Mouse (Mus musculus) myocyte (in vitro differentiated cells): ENCODE data around the gene Syncrip. TPM values are rescaled to one million over a fixed set of nuclear protein-coding genes. Genes with fewer than 3 reads are reported as not detected.

Experiments
- H3K27me3 ChIP-seq: one replicate; pipeline ENCODE4 v1.6.1; 2011; ENCODE audit not compliant: control insufficient read depth, insufficient read depth, insufficient read length
- H3K36me3 ChIP-seq: one replicate; pipeline ENCODE4 v1.6.1; 2011; ENCODE audit not compliant: control insufficient read depth, insufficient read depth
- H3K4me2 ChIP-seq: one replicate; pipeline ENCODE4 v1.6.1; 2011; ENCODE audit warnings: low read depth, control low read depth
- H3K4me3 ChIP-seq: one replicate; pipeline ENCODE4 v1.5.1; 2011; ENCODE audit warnings: mild to moderate bottlenecking, control low read depth, moderate library complexity
- H3K79me2 ChIP-seq: one replicate; pipeline ENCODE4 v1.6.1; 2011; ENCODE audit not compliant: control insufficient read depth, insufficient read depth
- H3ac ChIP-seq: one replicate; pipeline ENCODE4 v1.6.1; 2011; ENCODE audit not compliant: control insufficient read depth, insufficient read length
- CEBPB ChIP-seq: IDR thresholded peaks from 2 replicates; pipeline ENCODE4 v1.6.1; 2011; ENCODE audit warnings: mild to moderate bottlenecking, moderate library complexity; ENCODE audit not compliant: poor library complexity, insufficient read depth, severe bottlenecking
- E2F4 ChIP-seq: IDR thresholded peaks from one replicate; pipeline ENCODE4 v1.6.1; 2011; ENCODE audit warnings: mild to moderate bottlenecking, control low read depth, moderate library complexity; ENCODE audit not compliant: insufficient read depth
- MAX ChIP-seq: IDR thresholded peaks from one replicate; pipeline ENCODE4 v1.6.1; 2011; ENCODE audit warnings: low read depth, mild to moderate bottlenecking, control low read depth
- MYOD1 ChIP-seq, 3 experiments: IDR thresholded peaks; one replicate each; pipeline ENCODE4 v1.6.1; 2011; ENCODE audit warnings: control low read depth in 2 of 3, low read depth in 2 of 3, mild to moderate bottlenecking in 2 of 3, moderate library complexity in 1 of 3; ENCODE audit not compliant: insufficient read length in 2 of 3, control insufficient read depth in 1 of 3
- MYOG ChIP-seq, 3 experiments: IDR thresholded peaks; one replicate each; pipeline ENCODE4 v1.6.1; 2011; ENCODE audit warnings: control low read depth in 2 of 3, low read depth in 2 of 3, mild to moderate bottlenecking in 2 of 3; ENCODE audit not compliant: insufficient read length in 2 of 3, control insufficient read depth in 1 of 3, insufficient read depth in 1 of 3
- POLR2A ChIP-seq: IDR thresholded peaks from one replicate; pipeline ENCODE4 v1.6.1; 2011; ENCODE audit warnings: low read depth, mild to moderate bottlenecking, control low read depth, moderate library complexity; ENCODE audit not compliant: insufficient read length
- POLR2AphosphoS2 ChIP-seq: IDR thresholded peaks from one replicate; pipeline ENCODE4 v1.6.1; 2011; ENCODE audit warnings: low read depth, control low read depth; ENCODE audit not compliant: insufficient read length
- REST ChIP-seq: IDR thresholded peaks from one replicate; pipeline ENCODE4 v1.6.1; 2011; ENCODE audit warnings: mild to moderate bottlenecking, control low read depth, moderate library complexity; ENCODE audit not compliant: insufficient read depth, insufficient read length
- SRF ChIP-seq: IDR thresholded peaks from one replicate; pipeline ENCODE4 v1.6.1; 2011; ENCODE audit warnings: low read depth; ENCODE audit not compliant: control insufficient read depth, insufficient read length
- TCF12 ChIP-seq: IDR thresholded peaks from one replicate; pipeline ENCODE4 v1.6.1; 2011; ENCODE audit warnings: mild to moderate bottlenecking, control low read depth; ENCODE audit not compliant: poor library complexity, insufficient read depth, severe bottlenecking
- TCF3 ChIP-seq: IDR thresholded peaks from one replicate; pipeline ENCODE4 v1.6.1; 2011; ENCODE audit warnings: low read depth, control low read depth; ENCODE audit not compliant: insufficient read length
- USF1 ChIP-seq: IDR thresholded peaks from one replicate; pipeline ENCODE4 v1.6.1; 2011; ENCODE audit warnings: low read depth, mild to moderate bottlenecking, control low read depth, moderate library complexity
- polyA plus RNA-seq: library from polyadenylated mRNA; unstranded; fragments of >200 nt; fragmentation: generic; extraction: Trizol; gene quantifications from one replicate; pipeline ENCODE4 v1.2.1, GENCODE M21; 2012; ENCODE audit warnings: missing spikeins

Gene Syncrip
- polyA plus RNA-seq, 1 experiment, result 41.8 TPM

GRCm38 (mm10) chr9:88439991-88440390 is 42.4 kb downstream of the Syncrip start:
- Histone ChIP-seq H3K4me2 (peak overlapping the region; percentile 78), H3K36me3 (peaks cover under 1% of the 10 kb centered on the region), H3K27me3 (no peaks in the 10 kb centered on the region), H3K79me2 (peaks cover 12% of the 10 kb centered on the region), H3ac (no peak overlapping the region), H3K4me3 (peak overlapping the region; percentile 66)
- TF ChIP-seq MYOD1 (IDR thresholded peaks at IDR 0.05; ENCODE audit: control insufficient read depth in 1 of 3, insufficient read length in 2 of 3, low read depth in 2 of 3) (no peak), TCF3 (no peak), E2F4 (no peak), REST (no peak), SRF (no peak), CEBPB (no peak), POLR2A (no peak), POLR2AphosphoS2 (no peak)

GRCm38 (mm10) chr9:88439238-88439600 is 43.2 kb downstream of the Syncrip start:
- TF ChIP-seq POLR2AphosphoS2, result peak; percentile 58
- no peak for TF ChIP-seq MYOG (IDR thresholded peaks at IDR 0.05; ENCODE audit: control insufficient read depth in 1 of 3, insufficient read depth in 1 of 3, insufficient read length in 2 of 3, low read depth in 2 of 3)
- Histone ChIP-seq H3K4me3 (peak overlapping the region; percentile 66), H3K4me2 (peak overlapping the region; percentile 78), H3K79me2 (peaks cover 12% of the 10 kb centered on the region), H3K27me3 (no peaks in the 10 kb centered on the region), H3ac (peak overlapping the region; percentile 58), H3K36me3 (no peaks in the 10 kb centered on the region)

GRCm38 (mm10) chr9:88438555-88439237 is 43.7 kb downstream of the Syncrip start, which contains the start of gene Snx14:
TSS of gene Snx14 (minus strand) at chr9:88438958.
- Histone ChIP-seq H3K27me3 (no peaks in the 10 kb centered on the region), H3K4me2 (peak within 1 kb of the TSS; percentile 95), H3K4me3 (peak within 1 kb of the TSS; percentile 66), H3K79me2 (peaks cover 12% of the 10 kb centered on the region), H3ac (peak within 1 kb of the TSS; percentile 58), H3K36me3 (no peaks in the 10 kb centered on the region)
- peak; percentile 94 for TF ChIP-seq POLR2AphosphoS2
- TF ChIP-seq POLR2A, result peak; percentile 92
- TF ChIP-seq CEBPB, result no peak
- no peak for TF ChIP-seq REST
- no peak for TF ChIP-seq USF1
- TF ChIP-seq TCF12, result no peak
- no peak for TF ChIP-seq E2F4
- TF ChIP-seq MYOD1 (IDR thresholded peaks at IDR 0.05; ENCODE audit: control insufficient read depth in 1 of 3, insufficient read length in 2 of 3, low read depth in 2 of 3), result no peak
- TF ChIP-seq TCF3, result no peak
- peak; percentile 92 for TF ChIP-seq SRF
- no peak for TF ChIP-seq MYOG (IDR thresholded peaks at IDR 0.05; ENCODE audit: control insufficient read depth in 1 of 3, insufficient read depth in 1 of 3, insufficient read length in 2 of 3, low read depth in 2 of 3)
- TF ChIP-seq MAX, result no peak

- TF ChIP-seq CEBPB (no peak), MYOD1 (IDR thresholded peaks at IDR 0.05; ENCODE audit: control insufficient read depth in 1 of 3, insufficient read length in 2 of 3, low read depth in 2 of 3) (no peak)
- peak overlapping the region; percentile 66 for H3K4me3 ChIP-seq
Measured at GRCm38 (mm10) chr9:88438237-88438554, 44.2 kb downstream of the Syncrip start.

GRCm38 (mm10) chr9:88437342-88438236 is 44.8 kb downstream of the Syncrip start:
- Histone ChIP-seq H3K36me3 (no peaks in the 10 kb centered on the region), H3K4me2 (peak overlapping the region; percentile 95)
- TF ChIP-seq POLR2AphosphoS2 (no peak), POLR2A (no peak), TCF12 (no peak), REST (no peak), E2F4 (no peak), CEBPB (no peak)

More at GRCm38 (mm10) chr9:88438237-88438554, 44.2 kb downstream of the Syncrip start:
- H3K27me3 ChIP-seq, result no peaks in the 10 kb centered on the region
- no peaks in the 10 kb centered on the region for H3K36me3 ChIP-seq
- H3ac ChIP-seq, result peak overlapping the region; percentile 58
- H3K4me2 ChIP-seq, result peak overlapping the region; percentile 95
- H3K79me2 ChIP-seq, result peaks cover 12% of the 10 kb centered on the region

More at GRCm38 (mm10) chr9:88437342-88438236, 44.8 kb downstream of the Syncrip start:
- H3ac ChIP-seq, result peak overlapping the region; percentile 58
- peak overlapping the region; percentile 66 for H3K4me3 ChIP-seq
- H3K27me3 ChIP-seq, result no peaks in the 10 kb centered on the region
- peaks cover 12% of the 10 kb centered on the region for H3K79me2 ChIP-seq
